Mouse (Mus musculus) retina, postnatal 7 days (tissue): Measurements from ENCODE around the gene Cdk9.

Experiments used
- DNase-seq: peaks from one replicate; pipeline ENCODE4 v3.0.0-alpha.2; 2012; ENCODE audit warnings: low read depth, low spot score

Gene Cdk9

GRCm38 (mm10) chr2:32680051-32680451 is 32.8 kb downstream of the Cdk9 start:
- no peak for DNase-seq

- DNase-seq, result no peak
These were observed 35.2 kb downstream of the Cdk9 start for GRCm38 (mm10) chr2:32677683-32678082.

GRCm38 (mm10) chr2:32676821-32677220 is 36.1 kb downstream of the Cdk9 start:
- DNase-seq, result no peak

- DNase-seq, result no peak
These were observed 39.5 kb downstream of the Cdk9 start for GRCm38 (mm10) chr2:32673176-32673917.

GRCm38 (mm10) chr2:32671907-32672595 is 40.8 kb downstream of the Cdk9 start:
- no peak for DNase-seq

GRCm38 (mm10) chr2:32671147-32671546 is 41.7 kb downstream of the Cdk9 start:
- no peak for DNase-seq

GRCm38 (mm10) chr2:32669876-32670275 is 43.0 kb downstream of the Cdk9 start:
- no peak for DNase-seq

- DNase-seq, result no peak
These were observed 44.7 kb downstream of the Cdk9 start for GRCm38 (mm10) chr2:32668176-32668575.

GRCm38 (mm10) chr2:32667775-32668174 is 45.1 kb downstream of the Cdk9 start:
- DNase-seq, result no peak

- DNase-seq, result no peak
These were observed 47.0 kb downstream of the Cdk9 start for GRCm38 (mm10) chr2:32665853-32666252.

GRCm38 (mm10) chr2:32665345-32665744 is 47.5 kb downstream of the Cdk9 start:
- DNase-seq, result no peak

GRCm38 (mm10) chr2:32662291-32662690 is 50.6 kb downstream of the Cdk9 start:
- no peak for DNase-seq

GRCm38 (mm10) chr2:32661509-32662107 is 51.3 kb downstream of the Cdk9 start:
- no peak for DNase-seq

- DNase-seq, result no peak
These were observed 54.0 kb downstream of the Cdk9 start for GRCm38 (mm10) chr2:32658873-32659272.

- no peak for DNase-seq
These were observed 57.0 kb downstream of the Cdk9 start for GRCm38 (mm10) chr2:32655826-32656225.
